Mouse (Mus musculus) heart, embryonic 10.5 days (tissue): ENCODE data around the gene C87436. TPM values are rescaled to one million over a fixed set of nuclear protein-coding genes. Genes with fewer than 3 reads are reported as not detected.
"Not testable (repeated sequence)": the region's sequence is repeated elsewhere in the genome, so short reads cannot be mapped to it uniquely, and the experiment has no call there.

Experiments
- DNase-seq: peaks from one replicate; pipeline ENCODE4 v3.0.0-alpha.2; 2017; ENCODE audit warnings: low spot score
- H3K27ac ChIP-seq: fragments of 300-500 bp; sonication (generic); 2 replicates; pipeline ENCODE4 v1.5.1; 2016; ENCODE audit warnings: mild to moderate bottlenecking
- H3K27me3 ChIP-seq: fragments of 300-500 bp; sonication (generic); 2 replicates; pipeline ENCODE4 v1.6.1; 2016; ENCODE audit warnings: mild to moderate bottlenecking; ENCODE audit not compliant: poor library complexity, insufficient read depth, severe bottlenecking
- H3K36me3 ChIP-seq: fragments of 300-500 bp; sonication (generic); 2 replicates; pipeline ENCODE4 v1.6.1; 2016; ENCODE audit warnings: mild to moderate bottlenecking, moderate library complexity
- H3K4me1 ChIP-seq: fragments of 300-500 bp; sonication (generic); 2 replicates; pipeline ENCODE4 v1.6.1; 2016; ENCODE audit warnings: mild to moderate bottlenecking
- H3K4me3 ChIP-seq: fragments of 300-500 bp; sonication (generic); 2 replicates; pipeline ENCODE4 v1.5.1; 2016; ENCODE audit warnings: mild to moderate bottlenecking, moderate library complexity
- H3K9me3 ChIP-seq: fragments of 300-500 bp; sonication (generic); 2 replicates; pipeline ENCODE4 v1.6.1; 2016; ENCODE audit warnings: mild to moderate bottlenecking, moderate library complexity
- WGBS: fragments of 180-500 bp; shearing (Covaris S2); methylation state at CpG from one replicate; pipeline ENCODE4 v1.1.7; 2016; 5-methylcytosine and 5-hydroxymethylcytosine counted together
- polyA plus RNA-seq: library from polyadenylated mRNA; unstranded; fragments of >200 nt; fragmentation: Nextera tagmentation; extraction: Ambion mirVana; gene quantifications from 2 replicates; pipeline ENCODE4 v1.2.1, GENCODE M21; 2016

C87436 gene
- polyA plus RNA-seq, 1 experiment from 2014 or later = 18.0 TPM

DNA sequence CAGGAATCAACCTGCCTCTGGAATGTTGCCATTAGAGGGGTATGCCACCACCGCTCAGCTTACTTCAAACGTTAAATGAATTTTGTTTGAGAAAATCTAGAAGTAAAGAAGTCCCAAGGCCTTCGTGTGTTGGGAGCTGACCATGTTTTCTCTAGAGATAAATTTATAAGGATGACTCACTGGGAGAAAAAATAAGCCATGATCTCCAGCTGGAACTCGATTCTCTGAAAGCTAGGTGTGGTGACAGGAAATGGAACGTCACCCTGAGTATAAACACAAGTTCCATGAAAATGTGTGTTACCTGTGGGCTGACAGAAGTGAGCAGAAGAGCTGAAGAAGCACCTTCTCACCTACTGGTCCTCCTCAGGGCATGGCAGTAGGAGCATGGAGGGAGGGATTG lies 38.8 kb downstream of the C87436 start:
- Histone ChIP-seq H3K4me3 (no peak overlapping the region), H3K36me3 (no peaks in the 10 kb centered on the region), H3K9me3 (no peaks in the 10 kb centered on the region), H3K27ac (peak overlapping the region; percentile 65; the same call in 1 of the 2 replicates), H3K4me1 (peaks cover 81% of the 10 kb centered on the region), H3K27me3 (no peaks in the 10 kb centered on the region)
- no peak for DNase-seq
- 73% methylated on average over 5 of the region's 5 CpGs for WGBS

- Histone ChIP-seq H3K9me3 (no peaks in the 10 kb centered on the region), H3K36me3 (no peaks in the 10 kb centered on the region), H3K27ac (peak overlapping the region; percentile 65), H3K4me3 (no peak overlapping the region), H3K4me1 (peaks cover 66% of the 10 kb centered on the region), H3K27me3 (no peaks in the 10 kb centered on the region)
- WGBS = 49% methylated on average over 3 of the region's 3 CpGs
- no peak for DNase-seq
Observed at GRCm38 (mm10) chr6:86479311-86479710, 41.1 kb downstream of the C87436 start.

DNA sequence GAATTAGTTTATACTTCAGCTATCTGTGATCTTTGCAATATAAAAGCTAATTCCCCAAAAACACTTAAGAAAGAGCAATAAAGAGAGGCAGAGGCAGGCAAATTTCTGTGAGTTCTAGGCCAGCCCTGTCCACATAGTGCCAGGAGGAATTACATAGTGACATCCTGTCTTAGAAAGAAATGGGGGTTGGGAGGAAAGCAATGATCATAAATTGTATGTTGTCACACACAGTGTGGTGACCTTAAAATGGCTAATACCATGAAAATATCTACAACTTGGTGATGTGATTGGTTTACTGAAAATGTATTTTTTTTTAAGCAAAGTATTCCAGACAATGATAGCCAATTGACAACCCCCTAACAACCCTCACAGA lies 41.6 kb downstream of the C87436 start:
- H3K4me3 ChIP-seq = no peak overlapping the region
- H3K4me1 ChIP-seq = peaks cover 65% of the 10 kb centered on the region
- H3K27me3 ChIP-seq = no peaks in the 10 kb centered on the region
- peak overlapping the region; percentile 86 for H3K27ac ChIP-seq
- no peaks in the 10 kb centered on the region for H3K36me3 ChIP-seq
- DNase-seq = no peak
- H3K9me3 ChIP-seq = no peaks in the 10 kb centered on the region

GRCm38 (mm10) chr6:86480189-86480831 lies 42.1 kb downstream of the C87436 start:
- WGBS = 33% methylated on average over 9 of the region's 9 CpGs
- H3K4me1 ChIP-seq = peaks cover 62% of the 10 kb centered on the region
- no peaks in the 10 kb centered on the region for H3K9me3 ChIP-seq
- no peaks in the 10 kb centered on the region for H3K27me3 ChIP-seq
- DNase-seq = no peak
- H3K4me3 ChIP-seq = peak overlapping the region; percentile 36
- H3K27ac ChIP-seq = peak overlapping the region; percentile 86
- H3K36me3 ChIP-seq = no peaks in the 10 kb centered on the region

DNA sequence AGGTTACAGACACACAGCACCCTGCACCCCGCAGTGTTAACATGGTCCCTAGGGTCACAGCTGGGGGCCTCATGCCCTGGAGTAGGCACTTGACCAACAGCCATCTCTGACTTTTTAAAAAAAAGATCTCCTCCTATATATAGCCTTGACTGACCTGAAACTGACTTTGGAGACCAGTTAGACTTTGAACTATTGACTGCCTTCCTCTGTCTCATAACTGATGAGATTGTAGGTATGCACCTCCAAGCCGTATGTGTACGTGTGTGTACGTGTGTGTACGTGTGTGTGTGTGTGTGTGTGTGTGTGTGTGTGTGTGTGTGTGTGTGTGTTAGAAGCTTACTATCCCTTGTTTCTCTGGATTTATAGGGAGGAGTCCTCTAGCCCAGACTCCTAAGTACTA lies 43.7 kb downstream of the C87436 start:
- peaks cover 58% of the 10 kb centered on the region for H3K4me1 ChIP-seq

GRCm38 (mm10) chr6:86485943-86486640 lies 47.9 kb downstream of the C87436 start:
- peaks cover 34% of the 10 kb centered on the region for H3K4me1 ChIP-seq
- H3K36me3 ChIP-seq = no peaks in the 10 kb centered on the region
- DNase-seq = no peak
- H3K4me3 ChIP-seq = no peak overlapping the region
- no peaks in the 10 kb centered on the region for H3K27me3 ChIP-seq
- 89% methylated on average over 7 of the region's 7 CpGs for WGBS
- H3K9me3 ChIP-seq = no peaks in the 10 kb centered on the region
- H3K27ac ChIP-seq = peak overlapping the region; percentile 9; the same call in 1 of the 2 replicates

More for the DNA sequence above, 43.7 kb downstream of the C87436 start:
- H3K4me3 ChIP-seq = no peak overlapping the region
- no peak for DNase-seq
- peak overlapping the region; percentile 86; the same call in 1 of the 2 replicates for H3K27ac ChIP-seq
- H3K36me3 ChIP-seq = no peaks in the 10 kb centered on the region
- no peaks in the 10 kb centered on the region for H3K27me3 ChIP-seq
- WGBS = 81% methylated on average over 5 of the region's 5 CpGs
- no peaks in the 10 kb centered on the region for H3K9me3 ChIP-seq

- H3K4me3 ChIP-seq = peak overlapping the region; percentile 38
- H3K9me3 ChIP-seq = no peaks in the 10 kb centered on the region
- H3K27ac ChIP-seq = peak overlapping the region; percentile 95
- peak; percentile 93 for DNase-seq
- H3K36me3 ChIP-seq = no peaks in the 10 kb centered on the region
- no peaks in the 10 kb centered on the region for H3K27me3 ChIP-seq
- peaks cover 28% of the 10 kb centered on the region for H3K4me1 ChIP-seq
- WGBS = 10% methylated on average over 24 of the region's 24 CpGs
Observed at GRCm38 (mm10) chr6:86487358-86488148, 49.4 kb downstream of the C87436 start.

DNA sequence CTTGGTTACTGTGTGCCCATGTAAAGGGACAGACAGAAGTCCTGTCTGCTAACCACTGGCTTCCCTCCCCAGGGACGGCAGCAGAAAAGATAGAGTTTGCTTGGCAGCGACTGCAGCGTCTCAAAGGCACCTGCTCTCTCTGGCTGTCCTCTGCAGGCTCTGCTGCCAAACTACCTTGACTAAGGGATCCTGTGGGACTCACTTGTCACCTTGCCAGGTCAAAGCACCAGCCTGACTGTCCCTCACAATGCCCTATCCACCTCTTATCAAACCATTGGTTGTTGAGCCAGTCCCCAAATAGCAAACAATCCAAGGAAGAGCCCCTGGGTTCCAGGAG lies 49.9 kb downstream of the C87436 start:
- Histone ChIP-seq H3K4me3 (peak overlapping the region; percentile 38; the same call in 1 of the 2 replicates), H3K4me1 (peaks cover 28% of the 10 kb centered on the region), H3K9me3 (no peaks in the 10 kb centered on the region), H3K27me3 (no peaks in the 10 kb centered on the region), H3K36me3 (no peaks in the 10 kb centered on the region), H3K27ac (peak overlapping the region; percentile 95)
- WGBS = 40% methylated on average over 3 of the region's 3 CpGs
- no peak for DNase-seq

GRCm38 (mm10) chr6:86489945-86490344 lies 51.8 kb downstream of the C87436 start:
- Histone ChIP-seq H3K27ac (no peak overlapping the region), H3K9me3 (no peaks in the 10 kb centered on the region), H3K4me3 (no peak overlapping the region), H3K4me1 (peaks cover 27% of the 10 kb centered on the region), H3K36me3 (no peaks in the 10 kb centered on the region), H3K27me3 (no peaks in the 10 kb centered on the region)
- 95% methylated on average over 2 of the region's 2 CpGs for WGBS
- DNase-seq = no peak

- not testable (repeated sequence) for H3K36me3 ChIP-seq, H3K27ac ChIP-seq, H3K27me3 ChIP-seq, H3K4me3 ChIP-seq, H3K9me3 ChIP-seq, DNase-seq
- H3K4me1 ChIP-seq = peaks cover 28% of the 10 kb centered on the region
- 90% methylated on average over 8 of the region's 8 CpGs for WGBS
Observed at GRCm38 (mm10) chr6:86490413-86490812, 52.2 kb downstream of the C87436 start.

DNA sequence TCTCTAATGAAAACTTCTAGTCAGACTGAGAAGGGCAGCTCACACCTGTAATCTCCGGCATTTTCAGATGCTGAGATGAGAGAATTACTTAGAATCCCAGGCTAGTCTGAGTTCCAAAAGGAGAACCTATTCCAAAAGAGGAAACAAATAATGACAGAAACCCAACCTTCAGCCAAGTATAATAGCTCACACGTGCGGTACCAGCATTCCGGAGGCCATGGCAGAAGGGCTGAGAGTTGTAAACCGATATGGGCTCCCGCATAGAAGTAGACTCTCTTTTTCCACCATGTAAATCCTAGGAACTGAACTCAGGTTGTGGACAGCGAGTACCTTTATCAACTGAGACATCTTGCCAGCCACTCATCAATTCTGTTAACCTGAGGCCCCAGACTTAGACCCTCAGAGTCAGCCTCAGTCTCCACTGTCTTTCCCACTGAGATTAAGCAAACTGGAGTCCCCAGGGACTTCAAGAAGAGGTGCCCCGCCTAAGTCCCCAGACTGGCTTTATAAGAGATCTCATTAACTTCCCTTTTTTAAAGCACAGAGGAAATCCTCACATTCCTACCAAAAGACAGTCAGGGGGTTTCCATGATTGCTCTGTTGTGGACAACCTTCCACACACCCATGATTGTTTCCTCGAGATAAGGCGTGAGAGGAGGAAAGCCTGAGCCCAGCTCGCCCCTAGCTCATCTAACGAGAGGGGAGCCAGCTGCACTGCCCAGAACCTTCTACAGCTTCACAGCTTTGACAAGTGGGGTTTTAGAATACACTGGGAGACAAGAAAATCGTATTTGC lies 55.5 kb downstream of the C87436 start:
- 55% methylated on average over 13 of the region's 13 CpGs for WGBS
- H3K9me3 ChIP-seq = no peaks in the 10 kb centered on the region
- peaks cover 27% of the 10 kb centered on the region for H3K4me1 ChIP-seq
- H3K36me3 ChIP-seq = no peaks in the 10 kb centered on the region
- no peaks in the 10 kb centered on the region for H3K27me3 ChIP-seq
- no peak overlapping the region for H3K4me3 ChIP-seq
- no peak overlapping the region; the same call in 1 of the 2 replicates for H3K27ac ChIP-seq
- no peak for DNase-seq

DNA sequence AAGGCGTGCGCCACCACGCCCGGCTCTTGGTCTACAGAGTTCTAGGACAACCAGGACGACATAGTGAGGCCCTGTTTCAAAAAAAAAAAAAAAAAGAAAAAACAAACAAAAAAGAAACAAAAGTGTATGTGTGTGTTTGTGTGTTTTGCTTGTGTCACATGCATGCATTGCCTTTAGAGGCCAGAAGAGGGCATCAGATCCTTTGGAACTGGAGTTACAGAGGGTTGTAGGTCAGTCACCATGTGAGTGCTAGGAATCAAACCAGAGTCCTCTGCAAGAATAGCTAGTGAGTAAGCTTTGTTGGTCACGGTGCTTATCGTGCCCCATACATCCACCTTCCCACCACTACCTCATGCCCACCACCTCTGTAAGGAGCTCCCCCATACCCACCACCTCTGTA lies 56.6 kb downstream of the C87436 start:
- Histone ChIP-seq H3K27ac (no peak overlapping the region), H3K27me3 (no peaks in the 10 kb centered on the region), H3K4me3 (no peak overlapping the region), H3K9me3 (no peaks in the 10 kb centered on the region), H3K36me3 (no peaks in the 10 kb centered on the region), H3K4me1 (peaks cover 36% of the 10 kb centered on the region)
- 93% methylated on average over 7 of the region's 7 CpGs for WGBS
- no peak for DNase-seq
